ENCODE assay signal across 9 mouse cellular contexts in the genomic region with DNA sequence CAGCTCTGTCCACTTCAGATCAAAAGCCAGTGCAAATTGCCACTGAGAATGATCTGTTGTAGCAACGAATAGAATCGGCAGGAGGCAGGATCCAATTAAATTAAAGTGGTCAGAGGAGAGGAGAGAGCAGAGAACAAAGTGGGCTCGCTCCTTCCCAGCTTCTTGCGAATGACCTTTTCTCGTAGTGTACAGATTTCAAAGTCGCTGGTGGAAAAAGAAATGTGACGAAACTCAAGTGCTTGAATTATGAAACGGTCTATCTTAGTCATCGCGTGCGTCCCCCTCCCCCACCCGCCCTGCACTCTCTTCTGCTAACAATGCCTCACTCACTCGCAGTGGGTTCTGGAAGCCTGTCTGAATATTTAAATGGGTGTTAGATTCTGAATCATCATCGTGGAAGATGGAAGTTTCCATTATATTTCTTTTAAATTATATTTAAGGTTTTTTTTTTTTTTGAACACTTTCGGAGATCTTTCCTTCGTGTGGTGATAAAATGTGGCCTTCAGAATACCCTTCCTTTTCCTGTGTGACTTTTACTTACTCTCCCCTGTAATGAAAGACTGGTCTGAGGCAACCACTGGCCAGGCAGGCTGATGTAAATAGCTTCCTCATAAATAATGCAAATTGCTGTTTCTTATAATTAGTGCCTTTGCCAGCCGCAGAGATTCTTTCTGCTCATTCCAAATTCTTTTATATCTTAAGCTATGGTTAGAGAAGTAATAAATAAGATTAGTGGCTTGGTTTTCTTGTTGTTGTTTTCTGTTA. TPM values are rescaled to one million over a fixed set of nuclear protein-coding genes. Genes with fewer than 3 reads are reported as not detected.
DNase-seq lines count a peak whose midpoint lies in the region; ATAC-seq and TF ChIP-seq lines count a peak whose summit lies in the region.
"Had no signal": no experiment of that assay in that cellular context is flagged by ENCODE, and none has a peak within 500 bp of the region (broad histone marks: within the 10 kb centered on the region; RNA-seq: fewer than 3 reads in every experiment).

No protein-coding gene starts in this region.

- WGBS in thymus, adult 2 months = 12% methylated on average over 17 of the region's 17 CpGs
- WGBS in hindbrain, embryonic 10.5 days = 8% methylated on average over 17 of the region's 17 CpGs

- DNase-seq in cerebellum, postnatal 25 days = peak; percentile 14 to 29
- no peak for DNase-seq in cerebellum, adult 8-10 months
- DNase-seq in thymus, adult 2 months = peak; percentile 14
- no peak for DNase-seq in thymus, postnatal 10 days (ENCODE audit: low spot score in 2 of 2)
- peak; percentile 47 for DNase-seq in hindbrain, embryonic 10.5 days (ENCODE audit: low spot score)
- peak; percentile 30 for DNase-seq in thymus, postnatal 25 days
- no peak for DNase-seq in gastrocnemius, postnatal 25 days

- H3K27me3 ChIP-seq in thymus, adult 2 months (ENCODE audit: control insufficient read depth, insufficient read depth, low read length) = no peaks in the 10 kb centered on the region
- no peaks in the 10 kb centered on the region for H3K27me3 ChIP-seq in hindbrain, embryonic 10.5 days (ENCODE audit: insufficient read depth, poor library complexity, severe bottlenecking)

- H3K9me3 ChIP-seq in hindbrain, embryonic 10.5 days = no peaks in the 10 kb centered on the region

- H3K4me3 ChIP-seq in thymus, adult 2 months (ENCODE audit: control insufficient read depth, insufficient read depth, low read length) = peak overlapping the region; percentile 20; the same call in 1 of the 2 replicates
- H3K4me3 ChIP-seq in hindbrain, embryonic 10.5 days = peak overlapping the region; percentile 39

- H3K4me1 ChIP-seq in thymus, adult 2 months (replicated peaks; ENCODE audit: control insufficient read depth, insufficient read depth, low read length) = peaks cover 14% of the 10 kb centered on the region
- H3K4me1 ChIP-seq in hindbrain, embryonic 10.5 days (replicated peaks) = peaks cover 26% of the 10 kb centered on the region

- TF ChIP-seq POLR2A in thymus, adult 2 months (IDR thresholded peaks at IDR 0.05; ENCODE audit: control insufficient read depth, extremely low read depth, insufficient read depth, low read length, poor library complexity) = no peak

- peak; percentile 54 for ATAC-seq in megakaryocyte, adult 5-6 weeks (ENCODE audit: poor library complexity, severe bottlenecking)

- H3K27ac ChIP-seq in thymus, adult 2 months (ENCODE audit: control insufficient read depth, insufficient read depth, low read length) = no peak overlapping the region
- H3K27ac ChIP-seq in hindbrain, embryonic 10.5 days = peak overlapping the region; percentile 77

- no peak for TF ChIP-seq CTCF in thymus, adult 2 months (IDR thresholded peaks at IDR 0.05; ENCODE audit: borderline replicate concordance, control insufficient read depth, extremely low read depth, insufficient read depth, low read length, poor library complexity)

- H3K36me3 ChIP-seq in thymus, adult 2 months (ENCODE audit: control insufficient read depth, insufficient read depth, low read length) = no peaks in the 10 kb centered on the region
- H3K36me3 ChIP-seq in hindbrain, embryonic 10.5 days = no peaks in the 10 kb centered on the region
- H3K36me3 ChIP-seq: G1E had no signal

RNA-seq across cellular contexts. Expression of a gene that starts 2.0 kb away (rescaled TPM):
- polyA plus RNA-seq in thymus, adult 2 months (2012; rRNA removed) = 0.44 and 0.79 TPM in 2 replicates
- polyA plus RNA-seq in hindbrain, embryonic 10.5 days (2016; fragmentation: Nextera tagmentation; extraction: Ambion mirVana) = 1.4 TPM in 2 replicates
- total RNA-seq in megakaryocyte, adult 5-6 weeks (2015) = 0.25 and 0.57 TPM in 2 replicates
- total RNA-seq in megakaryocyte, adult 5-6 weeks (2017) = 0.24 and 1.1 TPM in 2 replicates
- total RNA-seq in gastrocnemius, postnatal 25 days (2021) = under 1 TPM; 0.79 to 0.88 TPM

Comparison
In these comparisons a context has a peak if more than half of its experiments do, and no peak if none do; other contexts are left out.
1. DNase-seq: peak in cerebellum, postnatal 25 days (2 of 2), thymus, adult 2 months (single experiment), hindbrain, embryonic 10.5 days (single experiment) and thymus, postnatal 25 days (single experiment); none in cerebellum, adult 8-10 months (single experiment), thymus, postnatal 10 days (0 of 2) and gastrocnemius, postnatal 25 days (single experiment).